Mouse (Mus musculus): Measurements from ENCODE around the gene Aldh1a7. TPM values are rescaled to one million over a fixed set of nuclear protein-coding genes. Genes with fewer than 3 reads are reported as not detected.
"Not testable (repeated sequence)": the region's sequence is repeated elsewhere in the genome, so short reads cannot be mapped to it uniquely, and the experiment has no call there.

The Aldh1a7 gene
- polyA plus RNA-seq, 1 experiment = 1.8 TPM

- WGBS = 73% methylated on average over 3 of the region's 3 CpGs
- TF ChIP-seq CTCF (IDR thresholded peaks at IDR 0.05; ENCODE audit: extremely low read depth, insufficient read length, insufficient replicate concordance, low read depth, low read length) (no peak), POLR2A (IDR thresholded peaks at IDR 0.05; ENCODE audit: low read depth, low read length) (no peak)
Measured at GRCm38 (mm10) chr19:20702074-20702473, 25.3 kb downstream of the Aldh1a7 start.

GRCm38 (mm10) chr19:20677697-20678355 lies 49.5 kb downstream of the Aldh1a7 start:
- H3K4me3 ChIP-seq (ENCODE audit: low read depth, low read length) = no peak overlapping the region
- H3K4me1 ChIP-seq (ENCODE audit: control insufficient read depth, insufficient read depth, insufficient read length, low read length) = no peaks in the 10 kb centered on the region
- TF ChIP-seq CTCF (IDR thresholded peaks at IDR 0.05; ENCODE audit: extremely low read depth, insufficient read length, insufficient replicate concordance, low read depth, low read length) (no peak), POLR2A (IDR thresholded peaks at IDR 0.05; ENCODE audit: low read depth, low read length) (no peak)
- H3K36me3 ChIP-seq (ENCODE audit: control insufficient read depth, insufficient read depth, low read length) = no peaks in the 10 kb centered on the region
- WGBS = 89% methylated on average over 3 of the region's 3 CpGs
- H3K27ac ChIP-seq (ENCODE audit: insufficient read depth, low read depth, low read length) = no peak overlapping the region
- H3K27me3 ChIP-seq (ENCODE audit: control insufficient read depth, insufficient read depth, low read length) = no peaks in the 10 kb centered on the region

More at GRCm38 (mm10) chr19:20702074-20702473, 25.3 kb downstream of the Aldh1a7 start:
- Histone ChIP-seq H3K27me3 (ENCODE audit: control insufficient read depth, insufficient read depth, low read length) (no peaks in the 10 kb centered on the region), H3K4me1 (ENCODE audit: control insufficient read depth, insufficient read depth, insufficient read length, low read length) (no peaks in the 10 kb centered on the region), H3K36me3 (ENCODE audit: control insufficient read depth, insufficient read depth, low read length) (no peaks in the 10 kb centered on the region), H3K4me3 (ENCODE audit: low read depth, low read length) (no peak overlapping the region), H3K27ac (ENCODE audit: insufficient read depth, low read depth, low read length) (no peak overlapping the region)

GRCm38 (mm10) chr19:20654141-20654873 lies 73.1 kb downstream of the Aldh1a7 start:
- TF ChIP-seq CTCF (IDR thresholded peaks at IDR 0.05; ENCODE audit: extremely low read depth, insufficient read length, insufficient replicate concordance, low read depth, low read length) (no peak), POLR2A (IDR thresholded peaks at IDR 0.05; ENCODE audit: low read depth, low read length) (no peak)
- WGBS = 23% methylated on average over 3 of the region's 3 CpGs
- Histone ChIP-seq H3K27me3 (ENCODE audit: control insufficient read depth, insufficient read depth, low read length) (no peaks in the 10 kb centered on the region), H3K36me3 (ENCODE audit: control insufficient read depth, insufficient read depth, low read length) (no peaks in the 10 kb centered on the region), H3K27ac (ENCODE audit: insufficient read depth, low read depth, low read length) (peak overlapping the region; percentile 87), H3K4me3 (ENCODE audit: low read depth, low read length) (no peak overlapping the region), H3K4me1 (ENCODE audit: control insufficient read depth, insufficient read depth, insufficient read length, low read length) (peaks cover 16% of the 10 kb centered on the region)

GRCm38 (mm10) chr19:20653082-20653676 lies 74.2 kb downstream of the Aldh1a7 start:
- Histone ChIP-seq H3K27me3 (ENCODE audit: control insufficient read depth, insufficient read depth, low read length) (no peaks in the 10 kb centered on the region), H3K4me3 (ENCODE audit: low read depth, low read length) (no peak overlapping the region), H3K4me1 (ENCODE audit: control insufficient read depth, insufficient read depth, insufficient read length, low read length) (peaks cover 16% of the 10 kb centered on the region), H3K36me3 (ENCODE audit: control insufficient read depth, insufficient read depth, low read length) (no peaks in the 10 kb centered on the region), H3K27ac (ENCODE audit: insufficient read depth, low read depth, low read length) (peak overlapping the region; percentile 87)
- TF ChIP-seq POLR2A (IDR thresholded peaks at IDR 0.05; ENCODE audit: low read depth, low read length) = no peak
- no peak for TF ChIP-seq CTCF (IDR thresholded peaks at IDR 0.05; ENCODE audit: extremely low read depth, insufficient read length, insufficient replicate concordance, low read depth, low read length)
- 28% methylated on average over 1 of the region's 1 CpGs for WGBS

GRCm38 (mm10) chr19:20650008-20650407 lies 77.4 kb downstream of the Aldh1a7 start:
- H3K36me3 ChIP-seq (ENCODE audit: control insufficient read depth, insufficient read depth, low read length) = no peaks in the 10 kb centered on the region
- WGBS = 10% methylated on average over 2 of the region's 2 CpGs
- H3K4me3 ChIP-seq (ENCODE audit: low read depth, low read length) = no peak overlapping the region
- H3K4me1 ChIP-seq (ENCODE audit: control insufficient read depth, insufficient read depth, insufficient read length, low read length) = peaks cover 10% of the 10 kb centered on the region
- no peak overlapping the region for H3K27ac ChIP-seq (ENCODE audit: insufficient read depth, low read depth, low read length)
- no peak for TF ChIP-seq CTCF (IDR thresholded peaks at IDR 0.05; ENCODE audit: extremely low read depth, insufficient read length, insufficient replicate concordance, low read depth, low read length)
- no peak for TF ChIP-seq POLR2A (IDR thresholded peaks at IDR 0.05; ENCODE audit: low read depth, low read length)
- H3K27me3 ChIP-seq (ENCODE audit: control insufficient read depth, insufficient read depth, low read length) = no peaks in the 10 kb centered on the region

- H3K27me3 ChIP-seq (ENCODE audit: control insufficient read depth, insufficient read depth, low read length); H3K27ac ChIP-seq (ENCODE audit: insufficient read depth, low read depth, low read length); H3K4me1 ChIP-seq (ENCODE audit: control insufficient read depth, insufficient read depth, insufficient read length, low read length); H3K4me3 ChIP-seq (ENCODE audit: low read depth, low read length); H3K36me3 ChIP-seq (ENCODE audit: control insufficient read depth, insufficient read depth, low read length): not testable (repeated sequence)
Measured at GRCm38 (mm10) chr19:20647496-20647895, 79.9 kb downstream of the Aldh1a7 start.

- 85% methylated on average over 3 of the region's 3 CpGs for WGBS
- no peaks in the 10 kb centered on the region for H3K4me1 ChIP-seq (ENCODE audit: control insufficient read depth, insufficient read depth, insufficient read length, low read length)
- no peak overlapping the region for H3K27ac ChIP-seq (ENCODE audit: insufficient read depth, low read depth, low read length)
- TF ChIP-seq POLR2A (IDR thresholded peaks at IDR 0.05; ENCODE audit: low read depth, low read length) (no peak), CTCF (IDR thresholded peaks at IDR 0.05; ENCODE audit: extremely low read depth, insufficient read length, insufficient replicate concordance, low read depth, low read length) (peak; percentile 38; the same call in 1 of the 2 replicates)
- no peaks in the 10 kb centered on the region for H3K27me3 ChIP-seq (ENCODE audit: control insufficient read depth, insufficient read depth, low read length)
- peaks cover 11% of the 10 kb centered on the region for H3K36me3 ChIP-seq (ENCODE audit: control insufficient read depth, insufficient read depth, low read length)
- H3K4me3 ChIP-seq (ENCODE audit: low read depth, low read length) = no peak overlapping the region
Measured at GRCm38 (mm10) chr19:20644346-20644745, 83.0 kb downstream of the Aldh1a7 start.

Other genes with a start within 250 kb of the Aldh1a7 start
- gene Aldh1a1, start 234.8 kb downstream of the Aldh1a7 start, polyA plus RNA-seq (2012; rRNA removed) = 11.4 and 11.8 TPM in 2 replicates
- not detected in 2 replicates for gene Tmc1, start 226.6 kb upstream of the Aldh1a7 start, polyA plus RNA-seq (2012; rRNA removed)

Measured in small intestine, adult 2 months (tissue).